Mouse (Mus musculus) MEL (cell line): ENCODE measurements at regions not wholly inside any gene's neighbourhood (a gene's known extent, or its start where the extent isn't known, plus 50 kb on each side); places are given as distances from the start of the nearest gene placed in this dataset.

Source experiments
- CTCF ChIP-seq, 3 experiments: IDR thresholded peaks in 2 of 3; conservative IDR thresholded peaks in 1 of 3; 2 replicates each; pipeline ENCODE4 v1.5.1; 2011 to 2012; ENCODE audit warnings: low read length in 3 of 3, low read depth in 2 of 3, mild to moderate bottlenecking in 2 of 3, improper control_type of control experiment in 1 of 3, inconsistent platforms in 1 of 3, mixed read lengths in 1 of 3, moderate library complexity in 1 of 3; ENCODE audit not compliant: control insufficient read depth in 1 of 3, insufficient read depth in 1 of 3, poor library complexity in 1 of 3, severe bottlenecking in 1 of 3
- ELF1 ChIP-seq: IDR thresholded peaks from 2 replicates; pipeline ENCODE4 v1.6.1; 2014; ENCODE audit warnings: low read depth, mild to moderate bottlenecking, inconsistent platforms, low read length, improper control_type of control experiment, moderate library complexity
- GABPA ChIP-seq: IDR thresholded peaks from 2 replicates; pipeline ENCODE4 v1.6.1; 2012; ENCODE audit warnings: low read depth, mild to moderate bottlenecking, inconsistent platforms, low read length, improper control_type of control experiment, moderate library complexity
- MEF2A ChIP-seq: IDR thresholded peaks from 2 replicates; pipeline ENCODE4 v1.6.1; 2014; ENCODE audit warnings: low read depth, mild to moderate bottlenecking, inconsistent platforms, low read length, improper control_type of control experiment; ENCODE audit not compliant: poor library complexity, insufficient replicate concordance, severe bottlenecking; ENCODE audit errors: extremely low read depth
- UBTF ChIP-seq: IDR thresholded peaks from 2 replicates; pipeline ENCODE4 v1.6.1; 2012; ENCODE audit warnings: low read depth, mild to moderate bottlenecking, inconsistent platforms, low read length, improper control_type of control experiment, moderate library complexity, borderline replicate concordance; ENCODE audit not compliant: insufficient read depth
- USF1 ChIP-seq: IDR thresholded peaks from 2 replicates; pipeline ENCODE4 v1.6.1; 2014; ENCODE audit warnings: low read depth, mild to moderate bottlenecking, inconsistent platforms, low read length, improper control_type of control experiment, moderate library complexity
- ZMIZ1 ChIP-seq: IDR thresholded peaks from 2 replicates; pipeline ENCODE4 v1.6.1; 2012; ENCODE audit warnings: low read depth, mild to moderate bottlenecking, inconsistent platforms, low read length, improper control_type of control experiment, moderate library complexity

- TF ChIP-seq USF1, result no peak
- TF ChIP-seq MEF2A, result no peak
- no peak for TF ChIP-seq ZMIZ1
- no peak for TF ChIP-seq GABPA
- no peak for TF ChIP-seq ELF1
- no peak for TF ChIP-seq UBTF
- no peak for TF ChIP-seq CTCF (IDR thresholded peaks at IDR 0.05 in 2 of 3, conservative IDR thresholded peaks at IDR 0.05 in 1 of 3; ENCODE audit: control insufficient read depth in 1 of 3, insufficient read depth in 1 of 3, low read depth in 2 of 3, low read length in 3 of 3, poor library complexity in 1 of 3, severe bottlenecking in 1 of 3)
Observed at GRCm38 (mm10) chr7:68603711-68604110, 145.3 kb downstream of the Arrdc4 start.
